Mouse (Mus musculus): Measurements from ENCODE around the gene Akap5. TPM values are rescaled to one million over a fixed set of nuclear protein-coding genes. Genes with fewer than 3 reads are reported as not detected.
A peak's percentile ranks its signal among the peaks of the same experiment; 100 is the strongest.

Akap5 gene
- polyA plus RNA-seq, 1 experiment from 2014 or later = 2.0 TPM

- H3K27ac ChIP-seq (replicated peaks; ENCODE audit: low read depth, low read length) = no peak overlapping the region
- 6% methylated on average over 4 of the region's 4 CpGs for WGBS
- no peaks in the 10 kb centered on the region for H3K36me3 ChIP-seq (replicated peaks; ENCODE audit: control insufficient read depth, insufficient read depth, low read depth, low read length)
- no peak overlapping the region for H3K4me3 ChIP-seq (ENCODE audit: low read depth, low read length)
- no peak overlapping the region for H3K9ac ChIP-seq (replicated peaks; ENCODE audit: low read length)
- H3K27me3 ChIP-seq (ENCODE audit: control insufficient read depth, insufficient read depth, low read length) = no peaks in the 10 kb centered on the region
- no peaks in the 10 kb centered on the region for H3K4me1 ChIP-seq (ENCODE audit: control insufficient read depth, insufficient read depth, low read length)
- H3K9me3 ChIP-seq (replicated peaks; ENCODE audit: control insufficient read depth, low read length) = no peaks in the 10 kb centered on the region
- ATAC-seq (replicated peaks; ENCODE audit: insufficient number of reproducible peaks, low FRiP score, low TSS enrichment, low read depth) (no peak), DNase-seq (ENCODE audit: low spot score) (peak; percentile 75)
- H3K4me2 ChIP-seq (ENCODE audit: low read depth, low read length) = no peak overlapping the region
These were observed 16.4 kb downstream of the Akap5 start for GRCm38 (mm10) chr12:76341080-76341479.

- WGBS = 78% methylated on average over 5 of the region's 6 CpGs
- Histone ChIP-seq H3K27me3 (ENCODE audit: control insufficient read depth, insufficient read depth, low read length) (no peaks in the 10 kb centered on the region), H3K4me1 (ENCODE audit: control insufficient read depth, insufficient read depth, low read length) (no peaks in the 10 kb centered on the region), H3K27ac (replicated peaks; ENCODE audit: low read depth, low read length) (no peak overlapping the region), H3K4me3 (ENCODE audit: low read depth, low read length) (no peak overlapping the region), H3K9me3 (replicated peaks; ENCODE audit: control insufficient read depth, low read length) (no peaks in the 10 kb centered on the region), H3K4me2 (ENCODE audit: low read depth, low read length) (no peak overlapping the region), H3K36me3 (replicated peaks; ENCODE audit: control insufficient read depth, insufficient read depth, low read depth, low read length) (peaks cover 3% of the 10 kb centered on the region), H3K9ac (replicated peaks; ENCODE audit: low read length) (no peak overlapping the region)
- no peak for DNase-seq (ENCODE audit: low spot score)
- no peak for ATAC-seq (replicated peaks; ENCODE audit: insufficient number of reproducible peaks, low FRiP score, low TSS enrichment, low read depth)
These were observed 21.2 kb downstream of the Akap5 start for GRCm38 (mm10) chr12:76345759-76346455.

- no peak overlapping the region for H3K4me3 ChIP-seq (ENCODE audit: low read depth, low read length)
- H3K4me2 ChIP-seq (ENCODE audit: low read depth, low read length) = no peak overlapping the region
- WGBS = 66% methylated on average over 8 of the region's 8 CpGs
- H3K9me3 ChIP-seq (replicated peaks; ENCODE audit: control insufficient read depth, low read length) = no peaks in the 10 kb centered on the region
- H3K27ac ChIP-seq (replicated peaks; ENCODE audit: low read depth, low read length) = no peak overlapping the region
- no peaks in the 10 kb centered on the region for H3K27me3 ChIP-seq (ENCODE audit: control insufficient read depth, insufficient read depth, low read length)
- ATAC-seq (replicated peaks; ENCODE audit: insufficient number of reproducible peaks, low FRiP score, low TSS enrichment, low read depth) = no peak
- H3K9ac ChIP-seq (replicated peaks; ENCODE audit: low read length) = peak overlapping the region; percentile 18; the same call in 1 of the 2 replicates
- DNase-seq (ENCODE audit: low spot score) = peak; percentile 28
- H3K36me3 ChIP-seq (replicated peaks; ENCODE audit: control insufficient read depth, insufficient read depth, low read depth, low read length) = peaks cover 3% of the 10 kb centered on the region
- no peaks in the 10 kb centered on the region for H3K4me1 ChIP-seq (ENCODE audit: control insufficient read depth, insufficient read depth, low read length)
These were observed 25.1 kb downstream of the Akap5 start for GRCm38 (mm10) chr12:76349680-76350220.

GRCm38 (mm10) chr12:76360868-76361267 is 36.2 kb downstream of the Akap5 start:
- Histone ChIP-seq H3K27me3 (ENCODE audit: control insufficient read depth, insufficient read depth, low read length) (no peaks in the 10 kb centered on the region), H3K4me2 (ENCODE audit: low read depth, low read length) (no peak overlapping the region), H3K4me1 (ENCODE audit: control insufficient read depth, insufficient read depth, low read length) (no peaks in the 10 kb centered on the region), H3K27ac (replicated peaks; ENCODE audit: low read depth, low read length) (no peak overlapping the region), H3K4me3 (ENCODE audit: low read depth, low read length) (no peak overlapping the region), H3K9ac (replicated peaks; ENCODE audit: low read length) (no peak overlapping the region), H3K36me3 (replicated peaks; ENCODE audit: control insufficient read depth, insufficient read depth, low read depth, low read length) (no peaks in the 10 kb centered on the region), H3K9me3 (replicated peaks; ENCODE audit: control insufficient read depth, low read length) (no peaks in the 10 kb centered on the region)
- 57% methylated on average over 1 of the region's 1 CpGs for WGBS
- no peak for ATAC-seq (replicated peaks; ENCODE audit: insufficient number of reproducible peaks, low FRiP score, low TSS enrichment, low read depth)
- DNase-seq (ENCODE audit: low spot score) = no peak

- no peaks in the 10 kb centered on the region for H3K9me3 ChIP-seq (replicated peaks; ENCODE audit: control insufficient read depth, low read length)
- WGBS = 64% methylated on average over 9 of the region's 9 CpGs
- no peak overlapping the region for H3K4me2 ChIP-seq (ENCODE audit: low read depth, low read length)
- H3K9ac ChIP-seq (replicated peaks; ENCODE audit: low read length) = no peak overlapping the region
- ATAC-seq (replicated peaks; ENCODE audit: insufficient number of reproducible peaks, low FRiP score, low TSS enrichment, low read depth) = no peak
- H3K36me3 ChIP-seq (replicated peaks; ENCODE audit: control insufficient read depth, insufficient read depth, low read depth, low read length) = no peaks in the 10 kb centered on the region
- no peaks in the 10 kb centered on the region for H3K4me1 ChIP-seq (ENCODE audit: control insufficient read depth, insufficient read depth, low read length)
- DNase-seq (ENCODE audit: low spot score) = peak; percentile 14
- H3K27ac ChIP-seq (replicated peaks; ENCODE audit: low read depth, low read length) = no peak overlapping the region
- no peaks in the 10 kb centered on the region for H3K27me3 ChIP-seq (ENCODE audit: control insufficient read depth, insufficient read depth, low read length)
- no peak overlapping the region for H3K4me3 ChIP-seq (ENCODE audit: low read depth, low read length)
These were observed 37.0 kb downstream of the Akap5 start for GRCm38 (mm10) chr12:76361405-76362302.

- no peak overlapping the region for H3K27ac ChIP-seq (replicated peaks; ENCODE audit: low read depth, low read length)
- H3K36me3 ChIP-seq (replicated peaks; ENCODE audit: control insufficient read depth, insufficient read depth, low read depth, low read length) = no peaks in the 10 kb centered on the region
- no peaks in the 10 kb centered on the region for H3K27me3 ChIP-seq (ENCODE audit: control insufficient read depth, insufficient read depth, low read length)
- no peaks in the 10 kb centered on the region for H3K9me3 ChIP-seq (replicated peaks; ENCODE audit: control insufficient read depth, low read length)
- DNase-seq (ENCODE audit: low spot score) = no peak
- no peak overlapping the region for H3K4me3 ChIP-seq (ENCODE audit: low read depth, low read length)
- H3K4me2 ChIP-seq (ENCODE audit: low read depth, low read length) = no peak overlapping the region
- no peak overlapping the region for H3K9ac ChIP-seq (replicated peaks; ENCODE audit: low read length)
- 87% methylated on average over 9 of the region's 9 CpGs for WGBS
- no peaks in the 10 kb centered on the region; the same call in 1 of the 2 replicates for H3K4me1 ChIP-seq (ENCODE audit: control insufficient read depth, insufficient read depth, low read length)
- ATAC-seq (replicated peaks; ENCODE audit: insufficient number of reproducible peaks, low FRiP score, low TSS enrichment, low read depth) = no peak
These were observed 37.6 kb downstream of the Akap5 start for GRCm38 (mm10) chr12:76362303-76362676.

- DNase-seq (ENCODE audit: low spot score) = no peak
These were observed 41.6 kb downstream of the Akap5 start for GRCm38 (mm10) chr12:76366276-76366675.

More at GRCm38 (mm10) chr12:76366276-76366675, 41.6 kb downstream of the Akap5 start:
- Histone ChIP-seq H3K9ac (replicated peaks; ENCODE audit: low read length) (no peak overlapping the region), H3K27ac (replicated peaks; ENCODE audit: low read depth, low read length) (no peak overlapping the region), H3K4me3 (ENCODE audit: low read depth, low read length) (no peak overlapping the region), H3K4me1 (ENCODE audit: control insufficient read depth, insufficient read depth, low read length) (peaks cover 10% of the 10 kb centered on the region), H3K4me2 (ENCODE audit: low read depth, low read length) (no peak overlapping the region), H3K9me3 (replicated peaks; ENCODE audit: control insufficient read depth, low read length) (no peaks in the 10 kb centered on the region), H3K36me3 (replicated peaks; ENCODE audit: control insufficient read depth, insufficient read depth, low read depth, low read length) (no peaks in the 10 kb centered on the region), H3K27me3 (ENCODE audit: control insufficient read depth, insufficient read depth, low read length) (no peaks in the 10 kb centered on the region)
- 89% methylated on average over 3 of the region's 3 CpGs for WGBS
- ATAC-seq (replicated peaks; ENCODE audit: insufficient number of reproducible peaks, low FRiP score, low TSS enrichment, low read depth) = no peak

Measured in embryonic facial prominence, embryonic 11.5 days (tissue).